Mouse (Mus musculus) neutrophil, adult 83 days (primary cell): ENCODE data around the gene Hoxa7. TPM values are rescaled to one million over a fixed set of nuclear protein-coding genes. Genes with fewer than 3 reads are reported as not detected.

Experiments used
- total RNA-seq, 2 experiments: library from RNA; stranded (reverse); gene quantifications; one replicate each; pipeline ENCODE4 v1.2.4; 2023

The Hoxa7 gene
- under 1 TPM in 1 of 2 experiments, not detected in 1; 0.90 TPM for total RNA-seq

GRCm38 (mm10) chr6:52221337-52221992, at the start of gene Hoxa7:
Gene Hoxa7 (minus strand): TSS chr6:52221854.

GRCm38 (mm10) chr6:52260654-52261575, 39.3 kb upstream of the Hoxa7 start, which contains the start of gene Hoxa13:
Gene Hoxa13 (minus strand): TSS chr6:52260880.

DNA sequence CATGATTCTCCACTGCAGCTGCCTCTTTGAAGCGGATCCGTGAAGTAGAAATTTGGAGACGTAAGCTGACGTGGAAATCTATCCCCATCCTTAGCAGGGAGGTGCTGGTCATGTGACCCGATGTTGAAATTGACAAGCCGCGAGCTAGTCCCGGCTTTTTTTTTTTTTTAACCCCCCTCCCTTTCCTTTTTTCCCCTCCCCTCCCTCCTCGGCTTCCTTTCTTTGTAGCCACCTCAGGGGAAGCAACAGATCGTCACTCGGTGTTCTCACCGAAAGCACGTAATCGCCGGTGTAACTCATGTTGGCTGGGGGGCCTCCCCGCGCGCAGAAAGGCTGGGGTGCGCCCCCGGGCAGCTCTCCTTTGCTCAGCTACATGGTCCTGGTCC, 24.1 kb upstream of the Hoxa7 start, which contains the start of gene Hoxa11:
Gene Hoxa11, minus strand, starts transcription at position 54 of the 386 bp plus-strand sequence.

GRCm38 (mm10) chr6:52240389-52241000, 18.8 kb upstream of the Hoxa7 start, which contains the start of gene Hoxa10:
Gene Hoxa10 (minus strand): TSS chr6:52240854.

GRCm38 (mm10) chr6:52230516-52231165, 9.0 kb upstream of the Hoxa7 start, which contains the start of gene Hoxa9:
Gene Hoxa9 (minus strand): TSS chr6:52231089.

DNA sequence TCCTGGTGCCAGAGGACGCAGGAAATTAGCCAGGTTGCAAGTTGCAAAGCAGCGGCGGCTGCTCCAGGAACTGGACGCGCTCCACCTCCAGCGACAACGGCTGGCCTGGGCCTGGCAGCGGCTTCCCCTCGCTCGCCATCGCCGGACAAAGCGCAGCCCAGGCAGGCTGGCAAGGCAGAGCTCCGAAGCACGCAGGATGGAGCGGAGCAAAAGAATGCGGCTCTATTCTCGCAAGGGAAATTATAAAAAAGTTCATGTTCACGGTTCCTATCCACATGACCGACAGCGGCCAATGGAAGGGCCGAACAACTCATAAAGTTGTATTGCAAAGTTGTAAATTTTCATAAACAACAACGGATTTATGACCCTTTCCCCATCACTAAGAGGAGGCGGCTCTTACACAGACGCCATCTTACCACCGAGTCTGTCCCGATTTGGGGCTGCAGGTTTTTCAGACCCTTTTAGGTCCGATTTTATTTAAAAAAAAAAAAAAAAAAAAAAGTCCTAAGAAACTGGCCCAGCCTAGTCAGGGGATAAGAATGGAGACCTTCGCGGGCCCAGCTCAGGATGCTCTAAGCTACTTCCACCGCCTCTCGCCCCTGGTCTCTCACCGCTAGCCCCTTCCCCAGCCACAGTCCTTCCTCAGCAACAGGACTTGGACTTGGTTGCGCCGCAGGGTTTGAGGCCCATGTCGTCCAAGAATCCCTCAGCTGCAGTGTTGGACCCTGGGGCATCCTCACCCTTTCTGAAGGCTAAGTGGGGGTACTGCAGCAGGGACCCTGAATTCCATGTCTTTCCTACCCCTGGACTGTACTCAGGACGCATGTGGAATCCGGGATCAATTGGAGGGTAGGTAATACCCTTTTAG, 8.3 kb downstream of the Hoxa7 start, which contains the start of the genes Hoxa3 and Gm28308:
Gene Hoxa3, minus strand, starts transcription at position 218 of the 868 bp plus-strand sequence.
Gene Gm28308, minus strand, starts transcription at position 221 of the 868 bp plus-strand sequence.

DNA sequence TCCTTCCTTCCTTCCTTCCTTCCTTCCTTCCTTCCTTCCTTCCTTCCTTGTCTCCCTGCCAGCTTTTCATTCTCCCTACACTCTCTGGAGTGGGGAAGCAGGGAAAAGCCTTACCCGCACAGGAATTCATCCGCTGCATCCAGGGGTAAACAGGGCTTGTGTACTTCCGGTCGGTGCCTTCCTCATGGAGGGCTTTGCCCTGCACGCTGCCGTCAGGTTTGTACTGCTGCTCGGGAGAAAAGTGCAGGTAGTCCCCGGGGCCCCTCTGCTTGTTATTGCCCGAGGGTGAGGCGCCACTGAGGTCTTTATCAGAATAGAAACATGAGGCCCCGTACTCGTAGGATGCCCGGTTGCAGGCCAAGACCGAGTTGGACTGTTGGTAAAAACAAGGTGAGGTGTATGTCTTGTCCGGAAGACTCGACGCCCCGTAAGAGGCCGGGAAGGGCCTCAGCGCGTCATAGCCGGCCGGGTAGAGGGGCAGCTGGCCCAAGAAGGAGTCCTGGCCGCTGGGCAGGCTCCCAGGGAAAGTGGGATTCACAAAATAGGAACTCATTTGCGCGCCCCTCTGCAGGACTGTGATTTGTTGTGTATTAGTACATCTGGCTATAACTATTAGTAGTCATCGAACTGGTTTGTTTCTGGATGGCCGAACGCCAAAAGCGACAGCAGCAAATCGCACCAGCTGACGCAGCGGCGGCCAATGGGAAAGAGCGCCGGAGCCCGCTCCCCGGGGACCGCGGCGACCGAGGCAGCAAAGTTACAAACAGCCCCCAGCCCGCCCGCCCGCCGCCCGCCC, 13.4 kb downstream of the Hoxa7 start, which contains the start of gene Hoxa6:
Gene Hoxa6, minus strand, starts transcription at position 651 of the 796 bp plus-strand sequence.

DNA sequence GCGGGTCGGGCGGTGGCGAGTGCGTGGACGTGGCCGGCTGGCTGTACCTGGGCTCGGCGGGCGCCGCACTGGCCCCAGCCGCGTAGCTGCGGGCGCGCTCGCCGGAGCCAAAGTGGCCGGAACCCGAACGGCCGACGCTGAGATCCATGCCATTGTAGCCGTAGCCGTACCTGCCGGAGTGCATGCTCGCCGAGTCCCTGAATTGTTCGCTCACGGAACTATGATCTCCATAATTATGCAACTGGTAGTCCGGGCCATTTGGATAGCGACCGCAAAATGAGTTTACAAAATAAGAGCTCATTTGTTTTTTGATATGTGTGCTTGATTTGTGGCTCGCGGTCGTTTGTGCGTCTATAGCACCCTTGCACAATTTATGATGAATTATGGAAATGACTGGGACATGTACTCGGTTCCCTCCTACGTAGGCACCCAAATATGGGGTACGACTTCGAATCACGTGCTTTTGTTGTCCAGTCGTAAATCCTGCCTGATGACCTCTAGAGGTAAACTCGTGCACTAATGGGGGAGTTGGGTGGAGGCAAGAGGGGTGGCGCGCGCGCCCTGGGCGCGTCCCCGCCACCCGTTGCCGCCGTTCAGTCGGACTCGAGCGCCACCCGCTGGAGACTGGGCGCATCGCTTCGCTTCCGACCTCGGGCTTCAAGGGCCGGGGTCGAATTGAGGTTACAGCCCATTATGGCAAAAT, 17.5 kb downstream of the Hoxa7 start, which contains the start of gene Hoxa5:
Gene Hoxa5, minus strand, starts transcription at position 538 of the 703 bp plus-strand sequence.

DNA sequence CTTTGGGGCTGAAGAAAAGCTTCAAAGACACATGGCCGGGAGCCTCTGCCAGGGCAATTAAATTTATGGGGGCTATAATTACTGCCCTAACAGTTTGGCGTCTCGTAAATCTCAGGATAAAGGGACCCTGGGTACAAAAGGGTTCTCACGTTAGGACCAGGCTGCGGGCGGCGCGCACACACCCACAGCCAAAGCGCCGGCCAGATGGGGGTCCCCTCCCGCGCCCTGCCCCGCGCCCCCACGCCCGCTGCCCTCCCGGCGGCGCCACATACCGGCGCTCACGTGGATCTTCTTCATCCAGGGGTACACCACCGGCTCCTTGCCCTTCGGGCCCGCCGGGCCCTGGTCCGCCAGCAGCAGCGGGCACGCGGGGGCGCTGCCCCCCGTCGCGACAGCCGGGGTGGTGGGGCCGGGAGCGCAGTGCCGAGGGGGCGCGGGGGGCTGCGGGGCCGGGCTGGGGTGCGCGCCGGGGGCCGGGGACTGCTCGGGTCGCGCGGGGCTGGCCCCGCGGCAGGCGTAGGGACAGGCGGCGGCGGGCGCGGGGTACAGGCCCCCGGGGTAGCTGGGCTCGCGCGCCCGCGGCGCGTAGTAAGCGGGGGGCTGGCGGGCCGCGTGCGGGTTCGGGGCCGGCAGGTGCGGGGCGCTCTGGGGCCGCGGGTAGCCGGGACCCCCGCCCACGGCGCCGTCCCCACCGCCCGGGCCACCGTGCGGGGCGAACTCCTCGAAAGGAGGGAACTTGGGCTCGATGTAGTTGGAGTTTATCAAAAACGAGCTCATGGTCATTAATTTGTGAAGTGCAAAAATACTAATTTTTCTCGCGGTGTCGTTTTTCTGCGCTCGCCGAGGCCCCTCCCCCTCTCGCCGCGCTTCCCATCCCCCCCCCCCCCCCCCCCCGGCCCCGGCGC, 30.5 kb downstream of the Hoxa7 start, which contains the start of gene Hoxa4:
Gene Hoxa4, minus strand, starts transcription at position 848 of the 905 bp plus-strand sequence.

DNA sequence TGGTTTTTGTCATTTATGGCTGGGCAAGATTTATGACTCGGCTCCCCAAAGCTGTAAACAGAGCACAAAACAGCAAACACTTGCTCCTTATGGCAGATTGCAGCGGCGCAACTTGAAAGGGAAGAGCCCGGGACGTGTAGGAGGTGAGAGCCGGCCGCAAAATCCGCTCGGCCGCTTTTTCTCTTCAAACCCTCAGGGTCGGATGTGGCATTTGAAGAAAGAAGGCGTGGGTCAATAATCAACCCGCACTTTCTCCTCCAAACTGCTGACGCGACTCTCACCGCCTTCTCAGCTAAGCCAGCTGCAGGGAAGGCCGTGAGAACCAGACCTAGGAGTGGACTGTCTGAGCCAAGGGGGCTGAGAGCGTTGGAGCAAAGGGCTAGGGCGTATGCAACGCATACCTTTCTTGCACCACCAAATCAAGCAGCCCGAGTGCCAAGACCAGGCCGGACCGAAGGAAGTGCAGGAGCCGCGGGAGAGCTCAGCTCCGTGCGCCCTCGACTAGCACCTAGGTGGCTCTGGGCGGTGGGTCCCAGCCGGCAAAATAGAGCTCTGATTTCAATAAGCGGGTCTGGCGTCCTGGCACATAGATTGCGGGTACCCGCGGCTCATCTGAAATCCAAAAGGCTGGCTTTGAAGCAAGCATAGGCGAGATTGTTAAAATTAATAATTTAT, 44.5 kb downstream of the Hoxa7 start, which contains the start of gene 5730596B20Rik:
Gene 5730596B20Rik, plus strand, starts transcription at position 438 of the 675 bp plus-strand sequence.

DNA sequence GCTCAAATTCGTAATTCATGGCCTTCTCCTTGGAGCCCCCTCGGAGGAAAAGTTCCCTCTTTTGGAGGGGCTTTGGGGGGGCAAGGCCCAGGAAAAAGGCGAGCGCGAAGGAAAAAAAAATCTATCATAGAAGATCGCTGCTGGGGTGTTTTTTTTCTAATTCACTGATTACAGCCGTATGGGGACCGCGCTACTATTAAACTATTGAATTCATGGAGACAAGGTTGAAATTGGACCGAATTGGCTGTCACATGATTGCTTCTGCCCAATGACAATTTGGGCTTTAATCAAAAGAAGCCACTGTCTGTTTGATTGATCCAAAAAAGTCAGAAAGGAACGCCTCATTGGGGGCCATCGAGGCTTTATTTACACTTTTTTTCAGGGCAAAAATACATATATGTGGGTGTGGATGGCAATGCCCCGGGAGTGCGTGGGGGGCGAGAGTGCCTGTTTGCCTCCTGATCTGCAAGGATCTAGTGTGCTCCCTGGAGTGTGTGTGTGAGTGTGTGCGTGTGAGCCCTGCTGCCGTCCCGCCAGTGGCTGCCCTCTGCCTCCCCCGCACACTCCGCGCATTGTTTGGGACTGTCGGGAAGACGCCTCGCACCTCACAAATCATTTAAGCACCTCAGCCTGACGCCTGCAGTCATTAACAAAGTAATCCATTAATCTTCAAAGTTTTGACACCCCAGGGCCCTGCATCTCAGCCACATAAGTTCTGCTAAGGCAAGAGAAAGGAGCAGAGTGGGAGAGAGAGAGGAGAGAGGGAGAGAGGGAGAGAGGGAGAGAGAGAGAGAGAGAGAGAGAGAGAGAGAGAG, 56.8 kb downstream of the Hoxa7 start, which contains the start of gene Hoxa2:
Gene Hoxa2, minus strand, starts transcription at position 206 of the 815 bp plus-strand sequence.

Other genes starting within 250 kb of the Hoxa7 start
- gene Skap2, start 209.3 kb downstream of the Hoxa7 start, total RNA-seq = 100 to 1,000 TPM; 187 to 226 TPM
- gene Hoxa1, start 63.5 kb downstream of the Hoxa7 start, total RNA-seq = not detected
- gene Hoxa2, start 57.0 kb downstream of the Hoxa7 start, total RNA-seq = not detected
- not detected for gene 5730596B20Rik, start 44.4 kb downstream of the Hoxa7 start, total RNA-seq
- gene Hoxa4, start 30.1 kb downstream of the Hoxa7 start, total RNA-seq = under 1 TPM in 1 of 2 experiments, not detected in 1; 0.24 TPM
- not detected for gene Hoxa5, start 17.3 kb downstream of the Hoxa7 start, total RNA-seq
- gene Hoxa6, start 13.1 kb downstream of the Hoxa7 start, total RNA-seq = not detected
- under 1 TPM in 1 of 2 experiments, not detected in 1; 0.46 TPM for gene Hoxa3, start 8.5 kb downstream of the Hoxa7 start, total RNA-seq
- gene Gm28308, start 8.5 kb downstream of the Hoxa7 start, total RNA-seq = not detected
- 1 to 10 TPM in 1 of 2 experiments, under 1 TPM in 1; 0.31 to 1.1 TPM for gene Hoxa9, start 9.2 kb upstream of the Hoxa7 start, total RNA-seq
- under 1 TPM in 1 of 2 experiments, not detected in 1; 0.15 TPM for gene Hoxa10, start 19.0 kb upstream of the Hoxa7 start, total RNA-seq
- gene Hoxa11, start 24.0 kb upstream of the Hoxa7 start, total RNA-seq = not detected
- not detected for gene Hoxa13, start 39.0 kb upstream of the Hoxa7 start, total RNA-seq
- gene Evx1, start 91.6 kb upstream of the Hoxa7 start, total RNA-seq = not detected